Mouse (Mus musculus): Measurements from ENCODE around the gene Acat3. TPM values are rescaled to one million over a fixed set of nuclear protein-coding genes. Genes with fewer than 3 reads are reported as not detected.

Gene Acat3
- polyA plus RNA-seq (2014; fragmentation: Illumina TruSeq; extraction: RNeasy Lipid Tissue Mini Kit (QIAGEN cat#74804); ENCODE audit: low read depth, low replicate concordance), result 1.2 TPM

GRCm38 (mm10) chr17:12940151-12940805 lies at the start of gene Acat3:
Gene Acat3 (minus strand): TSS chr17:12940600.

GRCm38 (mm10) chr17:12960331-12960873 lies 20.0 kb upstream of the Acat3 start, which contains the start of gene Acat2:
Gene Acat2 (minus strand): TSS chr17:12960747.

GRCm38 (mm10) chr17:12915881-12916583 lies 24.4 kb downstream of the Acat3 start, which contains the start of gene Mrpl18:
Gene Mrpl18 (minus strand): TSS chr17:12916345.

GRCm38 (mm10) chr17:12915488-12915880 lies 24.9 kb downstream of the Acat3 start, which contains the start of gene Tcp1:
Gene Tcp1 (plus strand): TSS chr17:12915701.

GRCm38 (mm10) chr17:12909361-12910280 lies 30.8 kb downstream of the Acat3 start, which contains the start of gene Pnldc1:
Gene Pnldc1 (minus strand): TSS chr17:12910230.

GRCm38 (mm10) chr17:12875734-12876133 lies 64.7 kb downstream of the Acat3 start, which contains the start of gene Mrgprh:
Gene Mrgprh (plus strand): TSS chr17:12876034.

Other genes with a start within 250 kb of the Acat3 start
- 26.9 TPM for gene Igf2r, start 170.9 kb downstream of the Acat3 start, polyA plus RNA-seq (2014; fragmentation: Illumina TruSeq; extraction: RNeasy Lipid Tissue Mini Kit (QIAGEN cat#74804); ENCODE audit: low read depth, low replicate concordance)
- gene Mas1, start 72.5 kb downstream of the Acat3 start, polyA plus RNA-seq (2014; fragmentation: Illumina TruSeq; extraction: RNeasy Lipid Tissue Mini Kit (QIAGEN cat#74804); ENCODE audit: low read depth, low replicate concordance), result not detected
- not detected for gene Mrgprh, start 64.6 kb downstream of the Acat3 start, polyA plus RNA-seq (2014; fragmentation: Illumina TruSeq; extraction: RNeasy Lipid Tissue Mini Kit (QIAGEN cat#74804); ENCODE audit: low read depth, low replicate concordance)
- not detected for gene Pnldc1, start 30.4 kb downstream of the Acat3 start, polyA plus RNA-seq (2014; fragmentation: Illumina TruSeq; extraction: RNeasy Lipid Tissue Mini Kit (QIAGEN cat#74804); ENCODE audit: low read depth, low replicate concordance)
- 528 TPM for gene Tcp1, start 24.9 kb downstream of the Acat3 start, polyA plus RNA-seq (2014; fragmentation: Illumina TruSeq; extraction: RNeasy Lipid Tissue Mini Kit (QIAGEN cat#74804); ENCODE audit: low read depth, low replicate concordance)
- gene Mrpl18, start 24.3 kb downstream of the Acat3 start, polyA plus RNA-seq (2014; fragmentation: Illumina TruSeq; extraction: RNeasy Lipid Tissue Mini Kit (QIAGEN cat#74804); ENCODE audit: low read depth, low replicate concordance), result 108 TPM
- gene Acat2, start 20.1 kb upstream of the Acat3 start, polyA plus RNA-seq (2014; fragmentation: Illumina TruSeq; extraction: RNeasy Lipid Tissue Mini Kit (QIAGEN cat#74804); ENCODE audit: low read depth, low replicate concordance), result 53.4 TPM
- 152 TPM for gene Wtap, start 53.6 kb upstream of the Acat3 start, polyA plus RNA-seq (2014; fragmentation: Illumina TruSeq; extraction: RNeasy Lipid Tissue Mini Kit (QIAGEN cat#74804); ENCODE audit: low read depth, low replicate concordance)
- 161 TPM for gene Sod2, start 66.2 kb upstream of the Acat3 start, polyA plus RNA-seq (2014; fragmentation: Illumina TruSeq; extraction: RNeasy Lipid Tissue Mini Kit (QIAGEN cat#74804); ENCODE audit: low read depth, low replicate concordance)
- gene Gpr31b, start 111.7 kb upstream of the Acat3 start, polyA plus RNA-seq (2014; fragmentation: Illumina TruSeq; extraction: RNeasy Lipid Tissue Mini Kit (QIAGEN cat#74804); ENCODE audit: low read depth, low replicate concordance), result not detected
- 0.82 TPM for gene Tcp10b, start 120.5 kb upstream of the Acat3 start, polyA plus RNA-seq (2014; fragmentation: Illumina TruSeq; extraction: RNeasy Lipid Tissue Mini Kit (QIAGEN cat#74804); ENCODE audit: low read depth, low replicate concordance)
- not detected for gene Unc93a, start 191.2 kb upstream of the Acat3 start, polyA plus RNA-seq (2014; fragmentation: Illumina TruSeq; extraction: RNeasy Lipid Tissue Mini Kit (QIAGEN cat#74804); ENCODE audit: low read depth, low replicate concordance)

Measured in adrenal gland, adult 10 weeks (tissue).